Mouse (Mus musculus) bone marrow, adult 2 months (tissue): ENCODE measurements around the gene Dmpk.

ENCODE experiments used
- CTCF ChIP-seq: fragments of 200-500 bp; IDR thresholded peaks from 2 replicates; pipeline ENCODE4 v1.5.1; 2011; ENCODE audit warnings: low read length, control low read depth; ENCODE audit not compliant: control insufficient read depth, insufficient read depth
- POLR2A ChIP-seq: fragments of 200-500 bp; IDR thresholded peaks from 2 replicates; pipeline ENCODE4 v1.6.1; 2011; ENCODE audit warnings: low read depth, mild to moderate bottlenecking, control low read depth, low read length, borderline replicate concordance; ENCODE audit not compliant: control insufficient read depth

DNA sequence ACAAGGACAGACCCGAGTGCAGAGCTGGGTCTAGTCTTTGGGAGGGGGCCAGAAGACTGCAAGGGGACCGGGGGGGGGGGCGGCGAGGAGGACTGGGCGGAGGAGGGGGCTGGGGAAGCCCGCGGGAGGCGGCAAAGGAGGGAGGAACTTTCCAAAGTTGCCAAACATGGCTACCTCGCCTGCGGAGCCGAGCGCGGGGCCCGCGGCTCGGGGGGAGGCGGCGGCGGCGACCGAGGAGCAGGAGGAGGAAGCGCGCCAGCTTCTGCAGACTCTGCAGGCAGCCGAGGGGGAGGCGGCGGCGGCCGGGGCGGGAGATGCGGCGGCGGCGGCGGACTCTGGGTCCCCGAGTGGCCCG is 10.8 kb downstream of the Dmpk start, which contains the start of gene Six5:
- no peak for TF ChIP-seq POLR2A
- no peak for TF ChIP-seq CTCF
